Mouse (Mus musculus): Measurements from ENCODE around the gene Gm44805.
A peak's percentile ranks its signal among the peaks of the same experiment; 100 is the strongest.

GRCm38 (mm10) chr7:19701069-19701761 is 20.0 kb upstream of the Gm44805 start:
- peak; percentile 85 for TF ChIP-seq CTCF (IDR thresholded peaks at IDR 0.05)
- peak; percentile 19; the same call in 1 of the 2 replicates for TF ChIP-seq EP300 (IDR thresholded peaks at IDR 0.05)
